Mouse (Mus musculus) forebrain, embryonic 12.5 days (tissue): ENCODE measurements at regions not wholly inside any gene's neighbourhood (a gene's known extent, or its start where the extent isn't known, plus 50 kb on each side); places are given as distances from the start of the nearest gene placed in this dataset.

Experiments used
- ATAC-seq: fragments of 200-750 bp; cut with Nextera tagmentation; 2 replicates; pipeline ENCODE4 v1.8.0; 2017; ENCODE audit warnings: moderate TSS enrichment; ENCODE audit not compliant: low FRiP score
- H3K27ac ChIP-seq: fragments of 300-500 bp; sonication (generic); 2 replicates; pipeline ENCODE4 v1.5.1; 2016; ENCODE audit warnings: mild to moderate bottlenecking
- H3K27me3 ChIP-seq: fragments of 300-500 bp; sonication (generic); 2 replicates; pipeline ENCODE4 v1.6.1; 2016; ENCODE audit warnings: mild to moderate bottlenecking
- H3K36me3 ChIP-seq: fragments of 300-500 bp; sonication (generic); replicated peaks from 2 replicates; pipeline ENCODE4 v1.6.1; 2016; ENCODE audit warnings: mild to moderate bottlenecking
- H3K4me1 ChIP-seq: fragments of 300-500 bp; sonication (generic); 2 replicates; pipeline ENCODE4 v1.6.1; 2016
- H3K4me2 ChIP-seq: fragments of 300-500 bp; sonication (generic); 2 replicates; pipeline ENCODE4 v1.6.1; 2016; ENCODE audit warnings: mild to moderate bottlenecking, moderate library complexity
- H3K4me3 ChIP-seq: fragments of 300-500 bp; sonication (generic); replicated peaks from 2 replicates; pipeline ENCODE4 v1.5.1; 2016; ENCODE audit warnings: mild to moderate bottlenecking
- H3K9ac ChIP-seq: fragments of 300-500 bp; sonication (generic); 2 replicates; pipeline ENCODE4 v1.6.1; 2016; ENCODE audit warnings: mild to moderate bottlenecking
- H3K9me3 ChIP-seq: fragments of 300-500 bp; sonication (generic); 2 replicates; pipeline ENCODE4 v1.6.1; 2016
- WGBS: fragments of 180-500 bp; shearing (Covaris S2); methylation state at CpG from one replicate; pipeline ENCODE4 v1.1.7; 2016; 5-methylcytosine and 5-hydroxymethylcytosine counted together

DNA sequence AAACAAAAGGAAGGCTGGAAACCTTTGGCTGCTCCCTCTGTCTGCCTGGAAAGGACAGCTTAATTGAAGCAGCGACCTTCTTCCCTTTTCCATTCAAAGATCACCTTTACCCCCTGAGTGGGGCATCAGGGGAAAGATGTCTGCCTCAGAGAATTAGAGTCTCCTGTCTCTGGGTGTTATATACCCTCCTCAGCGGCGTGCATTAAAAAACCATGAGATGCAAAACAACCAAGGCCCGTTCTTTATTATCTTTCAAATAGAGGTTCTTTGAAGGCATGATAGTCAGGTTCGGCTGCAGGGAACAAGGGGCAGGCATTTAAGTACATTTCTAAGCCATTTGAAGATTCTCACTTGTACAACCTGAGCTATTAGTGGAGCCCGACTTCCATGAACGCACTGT lies 263.0 kb upstream of the Gadl1 start:
- Histone ChIP-seq H3K36me3 (no peaks in the 10 kb centered on the region), H3K4me2 (no peak overlapping the region), H3K4me3 (no peak overlapping the region), H3K27ac (no peak overlapping the region), H3K4me1 (peaks cover 9% of the 10 kb centered on the region; the same call in 1 of the 2 replicates), H3K27me3 (no peaks in the 10 kb centered on the region), H3K9me3 (no peaks in the 10 kb centered on the region), H3K9ac (no peak overlapping the region)
- ATAC-seq = no peak
- 46% methylated on average over 7 of the region's 7 CpGs for WGBS

DNA sequence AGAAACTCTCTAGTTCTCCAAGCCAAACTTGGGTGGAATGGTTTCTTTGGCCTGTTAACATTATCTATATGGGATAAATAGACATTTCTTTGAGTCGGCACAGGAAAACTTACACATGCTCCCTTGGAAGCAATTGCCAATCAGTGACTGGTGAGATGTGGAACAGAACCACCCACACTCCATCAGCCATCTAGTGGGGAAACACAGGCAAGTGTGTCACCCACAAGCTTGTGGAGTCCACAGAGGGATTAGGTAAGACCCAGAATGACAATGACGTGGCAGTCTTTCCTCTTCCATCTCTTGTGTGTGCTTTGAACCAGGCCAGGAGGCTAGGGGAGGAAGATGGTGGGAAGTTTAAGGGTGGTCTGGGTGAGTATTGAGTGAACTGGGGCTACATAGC lies 257.5 kb upstream of the Gadl1 start:
- H3K4me2 ChIP-seq = no peak overlapping the region
- H3K27me3 ChIP-seq = no peaks in the 10 kb centered on the region
- H3K9ac ChIP-seq = no peak overlapping the region
- no peak for ATAC-seq
- WGBS = 90% methylated on average over 2 of the region's 2 CpGs
- H3K27ac ChIP-seq = no peak overlapping the region
- H3K4me1 ChIP-seq = no peaks in the 10 kb centered on the region
- no peak overlapping the region for H3K4me3 ChIP-seq
- no peaks in the 10 kb centered on the region for H3K36me3 ChIP-seq
- no peaks in the 10 kb centered on the region for H3K9me3 ChIP-seq

DNA sequence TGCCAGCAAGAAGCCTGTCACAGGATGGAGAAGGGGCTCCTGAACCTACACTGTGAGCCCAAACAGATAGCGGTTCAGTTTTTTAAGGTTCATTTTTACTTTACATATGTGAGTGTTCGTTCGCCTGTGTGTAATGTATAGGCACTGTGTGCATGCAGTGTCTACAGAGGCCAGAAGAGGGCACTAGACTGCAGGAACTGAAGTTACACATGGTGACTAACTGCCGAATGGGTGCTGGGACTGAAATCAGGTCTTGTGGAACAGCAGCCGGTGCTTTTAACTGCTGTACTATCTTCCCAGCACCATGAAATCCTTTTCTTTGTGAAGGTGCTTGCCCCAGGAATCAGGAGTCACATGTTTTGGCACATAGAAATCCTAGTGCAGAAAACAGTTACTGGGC lies 256.1 kb upstream of the Gadl1 start:
- Histone ChIP-seq H3K4me3 (no peak overlapping the region), H3K27ac (no peak overlapping the region), H3K36me3 (no peaks in the 10 kb centered on the region), H3K9me3 (no peaks in the 10 kb centered on the region), H3K4me2 (no peak overlapping the region), H3K27me3 (no peaks in the 10 kb centered on the region), H3K4me1 (no peaks in the 10 kb centered on the region), H3K9ac (no peak overlapping the region)
- no peak for ATAC-seq
- WGBS = 94% methylated on average over 5 of the region's 5 CpGs

GRCm38 (mm10) chr9:115654933-115655332 lies 254.3 kb upstream of the Gadl1 start:
- Histone ChIP-seq H3K36me3 (no peaks in the 10 kb centered on the region), H3K27ac (no peak overlapping the region), H3K4me1 (no peaks in the 10 kb centered on the region), H3K9me3 (peaks cover 2% of the 10 kb centered on the region; the same call in 1 of the 2 replicates), H3K4me2 (no peak overlapping the region), H3K27me3 (no peaks in the 10 kb centered on the region), H3K9ac (no peak overlapping the region), H3K4me3 (no peak overlapping the region)
- no peak for ATAC-seq
- WGBS = 91% methylated on average over 6 of the region's 6 CpGs

GRCm38 (mm10) chr9:115656538-115656937 lies 252.7 kb upstream of the Gadl1 start:
- H3K4me3 ChIP-seq = no peak overlapping the region
- H3K36me3 ChIP-seq = no peaks in the 10 kb centered on the region
- H3K27ac ChIP-seq = no peak overlapping the region
- H3K9me3 ChIP-seq = peaks cover 2% of the 10 kb centered on the region; the same call in 1 of the 2 replicates
- H3K9ac ChIP-seq = no peak overlapping the region
- H3K4me2 ChIP-seq = no peak overlapping the region
- no peaks in the 10 kb centered on the region for H3K4me1 ChIP-seq
- peaks cover 10% of the 10 kb centered on the region; the same call in 1 of the 2 replicates for H3K27me3 ChIP-seq
- WGBS = 66% methylated on average over 2 of the region's 2 CpGs
- no peak for ATAC-seq

- ATAC-seq = no peak
- no peak overlapping the region for H3K9ac ChIP-seq
- no peak overlapping the region for H3K4me3 ChIP-seq
- no peak overlapping the region for H3K4me2 ChIP-seq
- no peaks in the 10 kb centered on the region for H3K4me1 ChIP-seq
- H3K36me3 ChIP-seq = no peaks in the 10 kb centered on the region
- H3K9me3 ChIP-seq = peaks cover 2% of the 10 kb centered on the region; the same call in 1 of the 2 replicates
- H3K27ac ChIP-seq = no peak overlapping the region
- WGBS = 65% methylated on average over 4 of the region's 4 CpGs
- peaks cover 10% of the 10 kb centered on the region; the same call in 1 of the 2 replicates for H3K27me3 ChIP-seq
Measured at GRCm38 (mm10) chr9:115656994-115657713, 252.1 kb upstream of the Gadl1 start.

- H3K27ac ChIP-seq = no peak overlapping the region
- no peak overlapping the region for H3K4me3 ChIP-seq
- 89% methylated on average over 5 of the region's 5 CpGs for WGBS
- no peak overlapping the region for H3K4me2 ChIP-seq
- H3K4me1 ChIP-seq = no peaks in the 10 kb centered on the region
- H3K9me3 ChIP-seq = peaks cover 2% of the 10 kb centered on the region; the same call in 1 of the 2 replicates
- H3K36me3 ChIP-seq = no peaks in the 10 kb centered on the region
- no peak overlapping the region for H3K9ac ChIP-seq
- H3K27me3 ChIP-seq = peaks cover 13% of the 10 kb centered on the region
- no peak for ATAC-seq
Measured at GRCm38 (mm10) chr9:115658477-115658876, 250.8 kb upstream of the Gadl1 start.

DNA sequence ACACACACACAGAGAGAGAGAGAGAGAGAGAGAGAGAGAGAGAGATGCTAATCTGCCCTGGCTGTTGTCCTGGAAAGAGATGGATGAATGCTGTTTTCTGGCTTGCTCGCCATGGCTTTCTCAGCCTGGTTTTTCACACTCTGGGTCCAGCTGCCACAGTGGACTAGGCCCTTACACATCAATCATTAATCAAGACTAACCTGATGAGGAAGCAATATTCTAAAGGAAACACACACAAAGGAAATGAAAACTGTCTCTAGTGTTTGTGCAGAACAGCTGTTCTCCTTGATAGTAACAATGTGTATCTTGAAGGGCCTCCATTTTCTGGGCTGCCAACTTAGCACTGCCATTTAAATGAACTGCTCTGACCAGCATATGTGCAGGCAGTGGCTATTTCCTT lies 248.9 kb upstream of the Gadl1 start:
- Histone ChIP-seq H3K4me2 (no peak overlapping the region), H3K9me3 (peaks cover 2% of the 10 kb centered on the region; the same call in 1 of the 2 replicates), H3K9ac (no peak overlapping the region), H3K27me3 (peaks cover 27% of the 10 kb centered on the region), H3K27ac (no peak overlapping the region), H3K4me3 (no peak overlapping the region), H3K36me3 (no peaks in the 10 kb centered on the region), H3K4me1 (no peaks in the 10 kb centered on the region)
- no peak for ATAC-seq
- 82% methylated on average over 1 of the region's 1 CpGs for WGBS

DNA sequence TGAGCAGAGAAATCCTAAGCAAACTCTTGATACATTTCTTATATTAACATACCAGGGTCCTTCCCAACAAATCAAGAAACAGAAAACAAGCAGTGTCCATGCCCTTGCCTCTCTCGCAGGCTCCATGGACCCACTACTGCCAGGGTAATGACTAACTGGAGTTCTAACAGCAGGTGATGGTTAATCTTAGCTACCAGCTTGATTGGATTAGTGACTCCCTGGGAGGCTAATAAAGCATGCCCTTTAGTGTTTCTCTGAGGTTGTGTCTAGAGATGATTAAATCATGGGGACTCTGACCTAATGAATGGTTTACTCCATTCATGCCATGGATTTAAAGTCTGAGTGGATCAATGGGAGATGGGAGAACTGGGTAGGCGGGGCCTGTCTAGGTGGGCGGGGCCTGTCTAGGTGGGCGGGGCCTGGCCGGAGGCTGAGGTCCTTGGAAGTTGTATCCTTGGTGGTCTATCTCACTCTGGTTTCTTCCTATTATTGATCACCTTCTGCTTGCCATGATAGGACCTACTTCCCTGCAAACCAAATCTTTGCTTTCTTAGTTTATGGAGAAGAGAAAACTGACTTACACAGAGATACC lies 247.3 kb upstream of the Gadl1 start:
- 28% methylated on average over 5 of the region's 5 CpGs for WGBS
- no peak overlapping the region for H3K4me3 ChIP-seq
- H3K4me1 ChIP-seq = no peaks in the 10 kb centered on the region
- no peak overlapping the region for H3K9ac ChIP-seq
- no peak for ATAC-seq
- no peak overlapping the region for H3K4me2 ChIP-seq
- peaks cover 2% of the 10 kb centered on the region; the same call in 1 of the 2 replicates for H3K9me3 ChIP-seq
- no peaks in the 10 kb centered on the region for H3K36me3 ChIP-seq
- H3K27ac ChIP-seq = no peak overlapping the region
- H3K27me3 ChIP-seq = peaks cover 27% of the 10 kb centered on the region

GRCm38 (mm10) chr9:115665337-115666004 lies 243.8 kb upstream of the Gadl1 start:
- no peak overlapping the region for H3K4me3 ChIP-seq
- no peak for ATAC-seq
- no peaks in the 10 kb centered on the region for H3K4me1 ChIP-seq
- no peak overlapping the region for H3K9ac ChIP-seq
- no peak overlapping the region for H3K27ac ChIP-seq
- H3K4me2 ChIP-seq = no peak overlapping the region
- peaks cover 27% of the 10 kb centered on the region for H3K27me3 ChIP-seq
- H3K36me3 ChIP-seq = no peaks in the 10 kb centered on the region
- 46% methylated on average over 5 of the region's 5 CpGs for WGBS
- no peaks in the 10 kb centered on the region for H3K9me3 ChIP-seq

- 54% methylated on average over 3 of the region's 3 CpGs for WGBS
- H3K9ac ChIP-seq = no peak overlapping the region
- no peak overlapping the region for H3K4me3 ChIP-seq
- no peak overlapping the region for H3K4me2 ChIP-seq
- no peaks in the 10 kb centered on the region for H3K4me1 ChIP-seq
- H3K27ac ChIP-seq = no peak overlapping the region
- no peaks in the 10 kb centered on the region for H3K36me3 ChIP-seq
- no peak for ATAC-seq
- peaks cover 16% of the 10 kb centered on the region for H3K27me3 ChIP-seq
- no peaks in the 10 kb centered on the region for H3K9me3 ChIP-seq
Measured at GRCm38 (mm10) chr9:115666530-115666929, 242.7 kb upstream of the Gadl1 start.

GRCm38 (mm10) chr9:115680703-115681576 lies 228.3 kb upstream of the Gadl1 start:
- no peak overlapping the region for H3K9ac ChIP-seq
- no peak overlapping the region for H3K4me3 ChIP-seq
- no peaks in the 10 kb centered on the region for H3K9me3 ChIP-seq
- no peak overlapping the region for H3K4me2 ChIP-seq
- no peak overlapping the region for H3K27ac ChIP-seq
- WGBS = 64% methylated on average over 9 of the region's 9 CpGs
- H3K4me1 ChIP-seq = peaks cover 16% of the 10 kb centered on the region
- no peaks in the 10 kb centered on the region for H3K27me3 ChIP-seq
- ATAC-seq = no peak
- no peaks in the 10 kb centered on the region for H3K36me3 ChIP-seq
